Mouse (Mus musculus) 3134 (cell line): ENCODE measurements around the gene Slc51b.

Experiments
- DNase-seq: peaks from one replicate; pipeline ENCODE4 v3.0.0-alpha.2; 2011; ENCODE audit warnings: low spot score; ENCODE audit not compliant: insufficient read length; ENCODE audit errors: extremely low read depth

The Slc51b gene

DNA sequence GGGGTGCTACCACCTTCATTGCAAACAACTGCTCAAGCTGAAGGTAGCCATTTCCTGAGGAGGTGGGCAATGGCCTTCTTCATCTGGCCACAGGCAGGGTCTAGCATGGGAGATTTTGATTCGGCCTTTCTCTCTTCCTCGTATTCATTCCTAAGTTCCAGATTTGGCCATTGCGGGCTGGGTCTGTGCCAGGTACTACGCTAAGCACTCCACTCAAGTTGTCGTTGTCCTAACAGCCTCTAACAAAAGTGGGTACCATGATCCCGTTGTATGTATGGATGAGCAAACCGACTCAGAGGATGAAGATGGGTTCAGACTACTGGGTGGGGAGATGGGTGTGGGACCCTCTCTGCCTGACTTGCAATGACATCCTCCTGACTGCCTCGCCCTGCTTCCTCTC is 12.4 kb downstream of the Slc51b start:
- DNase-seq, result no peak

DNA sequence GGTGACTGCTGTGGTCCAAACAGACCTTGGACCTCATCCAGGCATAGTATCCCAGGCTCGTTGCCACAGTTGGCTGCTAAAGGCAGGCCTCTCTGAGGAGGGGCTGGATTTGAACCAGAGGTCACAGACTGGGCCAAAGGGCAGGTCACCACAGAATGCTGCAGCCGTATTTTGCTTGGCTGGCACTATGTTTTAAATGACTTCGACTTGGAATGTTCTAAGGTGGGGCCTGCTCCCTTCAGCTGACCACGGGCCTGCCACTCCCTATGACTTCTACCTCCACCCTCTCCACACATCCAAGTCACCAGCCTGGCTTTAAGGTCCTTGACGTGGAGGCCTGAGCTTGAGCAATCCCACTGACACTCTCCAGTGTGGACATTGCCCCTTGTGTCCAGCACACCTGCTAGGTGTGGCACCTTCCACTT is 13.9 kb downstream of the Slc51b start:
- peak; percentile 83 for DNase-seq

DNA sequence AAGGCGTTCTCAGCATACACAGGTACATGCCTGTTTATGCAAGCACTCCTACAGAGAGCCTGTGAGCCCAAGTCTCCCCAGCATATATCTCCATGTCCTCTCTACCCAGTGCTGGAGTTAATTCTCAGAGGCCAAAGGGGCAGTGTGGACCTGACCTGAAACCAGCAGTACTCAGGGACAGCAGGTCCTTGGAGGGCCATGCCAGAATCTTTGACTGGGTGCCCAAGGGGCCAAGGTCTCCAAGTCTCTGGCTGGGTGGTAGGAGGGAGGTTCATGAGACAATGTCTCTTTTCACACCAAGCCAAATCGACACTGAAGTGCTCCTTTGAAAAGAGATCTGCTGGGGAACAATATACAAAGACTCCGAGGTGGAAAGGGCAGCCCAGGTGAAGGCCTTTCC is 14.9 kb downstream of the Slc51b start:
- no peak for DNase-seq

DNA sequence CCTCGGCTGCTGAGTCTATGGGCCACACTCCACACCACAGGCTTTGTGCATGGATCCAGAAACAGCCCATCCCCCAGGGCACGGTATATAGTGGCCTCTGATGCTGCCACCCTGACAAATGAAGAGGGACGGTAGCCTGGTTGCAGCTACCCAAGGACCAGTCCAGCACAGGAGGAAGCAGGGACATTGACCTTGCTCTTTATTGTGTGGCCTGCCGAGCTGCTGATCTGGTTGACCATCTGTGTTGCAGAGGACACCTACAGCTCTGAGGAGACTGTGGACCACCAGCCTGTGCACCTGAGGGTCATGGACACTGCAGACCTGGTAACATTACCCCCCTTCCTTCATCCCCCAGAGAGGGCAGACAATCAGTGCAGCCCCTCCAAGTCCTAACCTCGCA is 15.4 kb downstream of the Slc51b start:
- DNase-seq, result no peak

DNA sequence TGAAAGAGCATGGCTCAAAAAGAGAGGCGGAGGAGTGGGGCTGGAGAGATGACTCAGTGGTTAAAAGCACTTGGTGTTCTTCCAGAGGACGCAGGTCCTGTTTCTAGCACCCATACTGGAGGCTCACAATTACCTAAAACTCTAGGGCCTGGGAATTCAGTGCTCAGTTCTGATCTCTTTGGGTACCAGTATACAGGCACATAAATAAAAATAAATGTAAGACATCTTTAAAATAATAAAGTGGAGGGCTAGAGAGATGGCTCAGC is 17.6 kb downstream of the Slc51b start:
- DNase-seq, result no peak

DNA sequence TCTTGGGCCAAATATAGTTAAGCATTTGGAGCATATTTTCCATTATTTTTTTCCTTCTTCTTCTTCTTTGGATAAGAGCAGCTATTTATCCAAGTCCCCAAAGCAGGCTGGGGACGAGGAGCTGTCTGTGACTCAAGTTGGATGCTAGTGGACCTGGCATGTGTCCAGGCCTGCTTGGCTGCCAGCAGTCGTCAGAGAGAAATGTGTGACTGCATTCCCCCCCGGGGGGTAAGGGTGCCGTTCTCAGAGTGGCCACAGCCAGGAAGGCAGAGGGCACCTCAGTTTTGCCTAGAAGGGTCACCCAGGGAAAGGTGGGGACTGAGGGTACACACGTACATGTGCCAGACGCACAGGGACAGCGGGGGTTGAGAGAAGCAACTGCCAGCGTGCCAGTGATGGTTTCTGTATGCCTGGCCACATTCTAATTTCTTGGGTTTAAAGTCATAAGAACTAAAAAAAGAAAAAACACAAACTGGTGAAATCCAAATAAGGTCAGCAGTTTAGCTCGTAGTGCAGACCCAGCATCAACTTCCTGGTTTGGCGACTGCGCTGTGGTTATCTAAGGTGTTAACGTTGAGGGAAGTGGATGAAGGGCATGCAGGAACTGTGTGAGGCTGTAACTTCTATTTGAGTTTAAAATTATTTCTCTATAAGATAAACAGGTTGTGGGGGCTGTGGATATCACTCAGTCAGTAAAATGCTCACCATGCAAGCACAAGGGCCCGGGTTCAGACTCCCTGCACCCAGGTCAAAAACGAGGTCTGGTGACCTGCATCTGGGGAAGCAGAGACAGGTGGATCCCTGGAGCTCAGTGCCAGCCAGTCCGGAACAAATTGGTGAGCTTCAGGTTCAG is 18.2 kb downstream of the Slc51b start:
- DNase-seq, result peak; percentile 81

DNA sequence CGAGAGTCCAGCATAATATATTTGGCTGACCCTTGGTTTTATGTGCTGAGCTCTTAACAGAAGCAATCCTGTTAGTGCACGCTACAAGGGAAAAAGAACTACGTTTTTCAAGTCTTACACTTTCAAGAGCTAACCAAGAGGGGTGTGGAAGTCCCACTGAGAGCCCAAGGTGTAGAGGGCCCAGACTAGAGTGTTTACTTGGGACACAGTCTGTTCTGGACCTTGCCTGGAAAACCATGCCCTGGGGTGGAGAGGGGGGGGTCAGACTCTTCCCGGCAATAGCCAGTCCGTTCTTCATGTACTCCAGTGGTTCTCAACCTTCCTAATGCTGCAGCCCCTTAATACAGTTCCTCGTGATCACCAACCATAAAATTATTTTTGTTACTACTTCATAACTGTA is 22.8 kb downstream of the Slc51b start:
- no peak for DNase-seq

DNA sequence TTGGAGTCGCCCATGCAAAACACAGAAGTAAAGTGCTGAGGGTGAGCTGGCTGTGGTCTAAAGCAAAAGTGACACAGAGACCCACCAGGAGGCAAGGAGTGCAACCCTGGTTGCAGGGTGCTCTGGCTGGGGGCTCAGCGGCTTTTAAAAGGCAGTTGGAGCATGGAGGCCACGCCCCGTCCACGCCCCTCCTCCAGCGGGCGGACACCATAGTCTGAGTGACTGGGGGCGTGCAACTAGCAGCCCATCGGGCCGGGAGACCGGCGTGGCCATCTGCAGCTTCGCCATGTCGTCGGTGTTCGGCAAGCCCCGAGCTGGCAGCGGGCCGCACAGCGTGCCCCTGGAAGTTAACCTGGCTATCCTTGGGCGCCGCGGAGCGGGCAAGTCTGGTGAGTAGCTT is 24.5 kb downstream of the Slc51b start, which contains the start of gene Rasl12:
Gene Rasl12 (plus strand): TSS at position 228 of the 400 bp plus-strand sequence.
- no peak for DNase-seq

DNA sequence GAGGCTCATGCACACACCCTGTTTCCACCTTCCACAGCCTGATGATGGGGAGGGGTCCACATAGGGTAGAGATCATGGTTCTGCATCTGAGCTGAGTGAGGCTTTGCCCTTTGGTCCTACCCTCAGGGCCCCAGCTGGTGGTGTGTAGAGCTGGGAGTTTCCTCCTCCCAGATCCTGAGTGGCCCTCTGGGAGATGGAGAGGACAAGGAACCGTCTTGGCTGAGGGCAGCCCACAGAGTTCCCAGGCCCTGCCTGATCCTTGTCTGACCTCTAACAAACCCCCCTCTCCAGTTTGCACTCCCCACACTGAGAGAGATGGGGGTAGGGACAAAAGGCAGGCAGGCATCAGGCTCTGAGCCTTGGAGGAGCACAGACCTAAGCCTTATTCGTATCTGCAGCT is 28.4 kb downstream of the Slc51b start:
- no peak for DNase-seq

DNA sequence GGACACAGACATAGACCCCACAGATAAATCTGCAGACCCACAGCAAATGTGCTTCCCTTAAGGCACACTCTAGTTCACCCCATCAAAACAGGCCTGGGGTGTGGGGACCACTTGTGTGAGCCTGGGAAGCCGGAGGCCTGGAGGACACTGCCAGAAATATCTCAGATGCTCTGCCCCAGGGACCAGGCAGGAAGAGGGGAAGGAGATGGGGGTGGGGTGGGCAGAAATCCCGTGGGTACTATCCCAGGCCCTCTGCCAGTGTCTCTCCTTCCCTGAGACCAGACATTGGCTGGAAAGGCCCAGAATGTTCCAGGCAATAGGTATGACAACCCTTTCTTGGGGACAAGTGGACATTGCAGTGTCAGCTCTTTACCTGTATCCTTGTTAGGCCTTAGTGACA is 29.1 kb downstream of the Slc51b start:
- DNase-seq, result no peak

DNA sequence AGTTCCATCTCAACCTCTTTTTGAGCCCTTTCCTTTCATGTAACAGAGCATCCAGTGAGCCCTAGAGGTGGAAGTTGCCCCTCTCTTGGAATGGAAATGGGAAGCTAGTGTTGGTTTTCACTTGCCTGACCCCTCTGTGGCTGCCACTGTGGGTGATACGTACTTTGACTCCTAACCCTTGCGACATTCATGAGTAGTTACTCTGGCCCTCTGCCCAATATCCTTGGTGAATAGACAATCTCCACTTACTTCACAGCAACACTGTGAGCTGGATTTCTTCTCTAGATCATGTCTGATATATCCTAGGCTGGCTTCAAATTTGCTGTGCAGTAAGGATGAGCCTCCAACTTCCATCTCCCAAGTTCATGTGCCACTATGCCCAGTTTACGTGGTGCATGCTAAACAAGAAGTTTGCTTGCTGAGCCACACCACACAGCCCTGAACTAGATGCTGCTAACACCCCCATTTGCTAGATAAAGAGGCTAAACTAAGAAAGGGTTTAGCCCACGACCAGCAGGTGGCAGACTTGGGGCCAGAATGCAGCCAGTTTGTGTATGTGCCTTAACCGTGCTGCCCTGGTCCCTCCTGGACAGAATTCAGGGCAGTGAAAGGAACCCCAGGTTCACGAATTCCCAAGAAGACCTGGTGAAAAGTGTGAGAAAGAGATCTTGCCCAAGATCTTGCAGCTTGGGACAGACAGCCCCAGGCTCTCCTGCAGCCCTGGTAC is 30.0 kb downstream of the Slc51b start:
- peak; percentile 54 for DNase-seq

DNA sequence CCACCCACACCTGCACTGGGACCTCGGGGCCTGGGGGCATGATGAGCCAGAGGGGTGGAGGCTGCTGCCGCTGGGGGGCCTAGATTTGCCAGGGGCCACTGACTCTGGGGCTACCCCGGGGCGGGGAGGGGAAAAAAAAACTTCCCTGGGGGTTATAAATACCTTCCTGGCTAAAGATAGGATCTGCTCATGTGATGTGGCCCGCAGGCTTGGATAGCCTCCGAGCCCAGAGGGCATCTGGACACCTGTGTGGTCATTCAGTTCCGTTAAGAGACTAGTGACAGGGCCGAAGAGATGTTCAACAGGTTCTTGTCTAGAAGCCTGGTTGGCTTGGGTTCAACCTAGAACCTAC is 31.2 kb downstream of the Slc51b start, which contains the start of gene Kbtbd13:
Gene Kbtbd13 (minus strand): TSS at position 40 of the 352 bp plus-strand sequence.
- DNase-seq, result no peak

DNA sequence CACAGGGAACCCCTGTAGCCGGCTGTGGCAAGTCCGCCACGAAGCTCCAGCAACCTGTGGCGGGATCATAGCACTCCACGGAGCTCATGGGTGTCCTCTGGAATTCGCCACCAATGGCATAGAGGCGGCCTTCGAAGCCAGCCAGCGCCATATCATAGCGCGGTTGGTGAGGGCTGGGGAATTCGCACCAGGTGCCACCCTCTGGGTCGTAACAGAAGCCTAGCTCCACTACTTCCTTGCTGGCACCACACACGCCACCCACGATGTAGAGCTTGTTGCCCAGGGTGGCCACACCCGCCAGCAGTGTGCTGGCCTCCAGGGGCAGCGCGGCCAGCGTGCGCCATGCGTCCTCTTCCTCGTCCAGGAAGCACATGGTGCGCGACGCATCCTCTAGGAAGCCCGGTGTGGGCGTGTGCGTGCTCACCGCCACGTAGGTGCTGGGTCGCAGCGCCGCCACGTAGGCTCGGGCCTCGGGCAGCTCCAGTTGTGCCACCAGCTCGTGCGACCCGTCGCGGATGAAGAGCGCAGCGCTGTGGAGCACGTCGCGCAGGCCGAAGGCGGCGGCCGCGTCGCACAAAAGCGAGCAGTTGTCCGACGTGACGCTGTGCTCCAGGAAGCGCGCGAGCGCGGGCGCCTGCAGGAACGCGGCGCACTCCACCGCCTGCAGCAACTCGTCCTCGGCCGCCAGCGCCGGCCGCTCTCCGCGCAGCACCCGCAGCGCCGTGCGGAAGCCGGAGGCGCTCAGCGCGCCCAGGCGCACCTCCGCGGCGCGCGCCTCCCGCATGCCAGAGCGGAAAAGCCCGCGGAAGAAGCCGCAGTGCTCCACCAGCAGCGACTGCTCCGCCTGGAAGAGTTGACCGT is 31.8 kb downstream of the Slc51b start:
- DNase-seq, result no peak

DNA sequence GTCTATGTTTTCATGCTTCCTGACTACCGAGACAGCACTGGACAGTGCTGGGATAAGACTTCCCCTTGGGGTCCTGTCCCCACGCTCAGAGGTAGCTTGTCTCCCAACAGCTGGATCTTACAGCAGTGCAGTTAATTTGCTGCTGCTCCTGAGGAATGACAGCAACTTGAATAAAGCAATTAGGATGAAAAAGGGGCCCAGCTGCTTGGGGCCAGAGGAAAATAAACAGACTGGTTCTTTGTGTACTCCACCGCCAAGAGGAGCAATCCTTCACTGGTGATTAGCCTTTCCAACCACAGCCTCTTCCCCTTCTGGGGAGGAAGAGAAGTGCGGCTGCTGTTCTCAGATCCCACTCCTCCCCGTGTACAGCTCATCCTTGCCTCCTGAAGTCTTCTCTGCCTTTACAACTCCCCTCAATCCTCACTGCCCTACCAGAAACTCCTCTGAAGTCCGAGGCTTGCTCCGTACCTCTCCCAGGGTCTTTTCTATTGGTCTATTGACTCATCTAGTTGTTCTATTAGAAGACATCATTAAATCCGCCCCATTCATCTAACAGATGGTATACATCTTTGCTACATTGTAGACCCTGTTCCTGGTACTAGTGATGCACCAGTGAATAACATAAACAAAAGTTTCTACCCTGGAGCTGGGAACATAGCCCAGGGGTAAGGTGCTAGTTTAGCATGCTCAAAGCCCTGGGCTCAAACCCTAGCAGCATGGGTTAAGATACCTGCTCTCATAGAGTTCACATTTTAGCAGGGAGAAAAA is 36.2 kb downstream of the Slc51b start:
- DNase-seq, result no peak

DNA sequence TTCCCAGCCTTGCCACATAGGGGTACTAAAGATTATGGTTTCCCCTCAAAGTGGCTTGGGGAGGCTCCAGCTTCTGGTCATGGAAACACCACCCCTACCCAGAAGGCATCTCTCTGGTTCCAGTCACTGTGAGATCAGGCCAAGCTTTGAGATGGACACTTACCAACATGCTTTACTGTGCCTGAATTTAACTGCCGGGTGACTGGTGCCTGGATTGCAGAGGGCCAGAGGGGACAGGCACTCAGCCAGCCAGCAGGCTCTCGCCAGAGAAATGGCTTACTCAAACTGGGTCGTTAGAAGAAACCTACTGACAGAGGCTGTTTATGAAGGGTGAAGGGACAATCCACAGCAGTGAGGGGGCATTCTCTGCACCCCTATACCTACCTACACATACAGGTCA is 38.5 kb downstream of the Slc51b start:
- DNase-seq, result no peak

DNA sequence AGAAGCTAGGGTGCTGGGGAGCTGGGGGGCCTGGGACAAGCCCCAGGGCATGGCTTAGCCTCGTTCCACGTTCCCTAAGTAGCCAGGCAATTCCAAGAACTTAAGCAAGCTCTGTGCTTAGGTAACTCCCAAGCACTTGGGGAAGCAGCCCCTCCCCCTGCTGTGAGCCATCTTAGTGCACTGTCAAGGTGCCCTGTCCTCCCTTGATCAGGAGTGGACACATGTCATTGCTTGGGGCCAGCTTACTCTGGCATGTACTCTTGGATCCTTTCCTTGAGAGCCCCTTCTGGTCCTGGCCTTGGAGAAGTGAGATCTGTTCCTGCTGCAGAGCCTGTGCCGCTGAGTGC is 40.0 kb downstream of the Slc51b start:
- DNase-seq, result no peak

DNA sequence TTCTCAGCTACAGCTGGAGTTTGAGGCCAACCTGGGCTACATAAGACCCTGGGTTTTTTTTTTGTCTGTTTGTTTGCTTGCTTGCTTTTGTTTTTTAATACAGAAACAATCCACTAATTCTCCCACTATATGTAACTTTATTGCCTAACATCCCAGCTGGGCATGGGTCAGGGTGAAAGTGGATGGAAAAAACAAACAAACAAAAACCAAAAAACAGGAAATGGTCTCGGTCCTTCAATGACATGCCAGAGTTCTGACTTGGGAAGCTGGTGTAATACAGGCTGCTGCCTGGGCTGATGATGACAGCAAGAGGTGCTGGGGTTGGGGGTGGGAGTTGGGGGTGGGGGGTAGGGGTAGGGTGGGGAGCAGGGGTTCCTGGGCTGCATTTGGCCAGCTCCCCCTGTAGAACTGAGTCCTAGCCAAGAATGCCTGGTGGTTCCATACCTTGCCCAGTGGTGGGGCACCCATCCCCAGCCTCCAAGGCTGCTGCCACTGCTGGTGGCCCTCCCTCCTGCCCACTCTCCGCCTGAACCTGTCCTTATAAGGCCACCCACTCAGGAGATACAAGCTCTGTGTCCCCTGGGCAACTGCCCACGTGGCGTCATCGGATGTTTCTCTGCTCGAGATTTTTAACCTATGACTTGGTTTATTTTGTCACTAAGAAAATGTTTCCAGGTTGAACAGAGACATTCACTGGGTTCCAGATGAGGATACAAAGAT is 40.6 kb downstream of the Slc51b start:
- no peak for DNase-seq

DNA sequence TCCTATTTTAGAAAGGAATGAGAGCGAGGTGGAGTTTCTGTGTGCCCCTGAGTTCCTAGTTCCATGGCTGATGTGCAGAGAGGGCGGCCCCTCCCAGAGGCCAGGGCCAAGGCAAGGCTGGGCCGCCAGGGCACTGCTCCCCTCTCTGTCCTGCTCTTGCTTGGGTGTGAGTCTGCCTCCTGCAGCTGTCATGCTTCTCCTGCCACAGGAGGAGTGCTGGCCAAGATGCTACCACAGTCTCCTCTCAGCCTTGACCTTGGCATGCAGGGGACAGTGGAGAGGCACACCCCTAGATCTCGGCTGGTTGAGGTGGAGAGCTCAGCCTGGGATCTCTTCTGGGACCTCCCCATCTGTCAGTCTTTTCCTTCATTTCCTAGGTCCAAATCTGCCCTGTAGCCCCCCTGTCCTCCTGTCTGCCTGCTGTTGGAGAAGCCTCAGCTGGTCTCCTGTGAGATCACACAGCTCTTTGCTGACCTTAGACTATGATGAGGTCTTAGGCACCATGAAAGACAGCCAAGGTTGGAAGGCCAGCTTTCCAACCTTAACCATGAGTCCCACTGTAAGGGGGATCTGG is 41.7 kb downstream of the Slc51b start:
- DNase-seq, result no peak

DNA sequence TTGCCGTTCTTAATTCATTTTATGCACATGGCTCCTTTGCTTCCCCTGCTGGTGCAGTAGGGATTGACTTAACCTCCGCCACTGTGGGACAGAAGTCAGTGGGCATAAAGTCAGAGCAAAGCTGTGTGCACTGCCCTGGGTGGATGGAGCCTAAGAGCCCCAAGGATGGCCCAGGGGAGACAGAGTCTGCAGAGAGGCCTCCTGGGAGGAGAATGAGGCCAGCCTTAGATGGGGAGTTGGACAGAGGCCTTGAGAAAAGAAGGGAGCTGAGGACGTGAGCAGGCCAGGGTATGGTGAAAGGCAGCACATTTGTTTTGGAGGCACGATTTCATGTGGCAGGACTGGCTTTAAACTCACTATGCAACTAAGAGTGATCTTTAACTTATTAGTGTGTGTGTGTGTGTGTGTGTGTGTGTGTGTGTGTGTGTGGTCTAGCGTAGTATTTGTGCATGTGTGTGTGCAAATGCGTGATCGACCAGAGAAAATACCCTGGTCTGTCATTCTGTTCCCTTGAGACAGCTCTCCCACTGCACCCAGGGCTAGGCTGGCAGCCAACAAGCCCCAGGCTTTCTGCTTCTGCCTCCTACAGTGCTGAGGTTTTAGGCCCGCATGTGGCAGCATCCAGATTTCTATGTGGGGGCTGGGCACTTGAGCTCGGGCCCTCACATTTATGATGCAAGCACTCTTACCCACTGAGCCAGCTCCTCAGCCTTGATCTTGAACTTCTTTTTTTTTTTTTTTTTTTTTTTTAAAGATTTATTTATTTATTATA is 47.4 kb downstream of the Slc51b start:
- DNase-seq, result no peak
